Mouse (Mus musculus): ENCODE measurements around the gene Scp2.

The Scp2 gene

DNA sequence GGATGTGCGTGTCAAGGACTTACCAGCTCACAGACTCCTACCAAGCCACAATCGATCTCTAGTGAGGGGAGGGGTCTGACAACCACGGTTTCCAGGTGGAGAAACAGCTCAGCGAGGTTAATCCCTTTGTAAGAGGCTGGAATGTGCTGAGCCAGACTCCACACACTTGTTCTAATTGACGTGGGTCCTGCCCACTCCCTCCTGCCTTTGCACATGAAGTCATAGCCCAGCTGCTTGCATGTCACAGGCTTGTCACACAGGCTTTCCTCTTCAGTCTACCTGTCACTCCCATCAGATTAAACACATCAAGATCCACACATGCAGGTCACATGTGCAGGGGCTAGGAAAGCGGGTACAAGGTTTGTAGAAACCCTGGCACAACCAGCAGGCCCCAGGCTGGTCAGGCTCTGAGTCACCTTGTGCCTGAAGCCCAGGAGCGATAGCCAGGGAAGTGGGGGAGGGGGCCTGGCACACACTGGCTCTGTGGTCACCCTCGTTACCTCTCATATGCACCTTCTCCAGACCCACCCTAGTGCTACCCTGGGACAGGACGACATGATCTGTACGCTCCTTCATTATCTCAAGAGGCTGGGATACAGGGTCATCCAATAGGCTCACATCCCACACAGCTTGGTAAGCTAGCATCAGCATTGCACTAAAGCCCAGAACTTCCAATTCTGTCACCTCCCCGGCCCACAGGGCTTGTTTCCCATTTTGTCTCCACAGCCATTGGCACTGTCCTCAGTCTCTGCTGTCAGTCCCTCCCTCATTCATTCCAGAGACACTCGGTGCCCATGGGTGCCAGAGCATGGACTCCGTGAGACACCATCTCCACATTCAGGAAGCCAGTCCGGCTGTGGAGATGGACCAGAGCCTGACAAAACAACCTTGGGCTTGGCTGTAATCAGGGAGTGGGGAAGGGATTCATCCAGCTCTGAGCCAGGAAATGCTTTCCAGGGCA, 125.6 kb downstream of the Scp2 start:
- peak; percentile 15 for DNase-seq (ENCODE audit: low read depth, low spot score)

DNA sequence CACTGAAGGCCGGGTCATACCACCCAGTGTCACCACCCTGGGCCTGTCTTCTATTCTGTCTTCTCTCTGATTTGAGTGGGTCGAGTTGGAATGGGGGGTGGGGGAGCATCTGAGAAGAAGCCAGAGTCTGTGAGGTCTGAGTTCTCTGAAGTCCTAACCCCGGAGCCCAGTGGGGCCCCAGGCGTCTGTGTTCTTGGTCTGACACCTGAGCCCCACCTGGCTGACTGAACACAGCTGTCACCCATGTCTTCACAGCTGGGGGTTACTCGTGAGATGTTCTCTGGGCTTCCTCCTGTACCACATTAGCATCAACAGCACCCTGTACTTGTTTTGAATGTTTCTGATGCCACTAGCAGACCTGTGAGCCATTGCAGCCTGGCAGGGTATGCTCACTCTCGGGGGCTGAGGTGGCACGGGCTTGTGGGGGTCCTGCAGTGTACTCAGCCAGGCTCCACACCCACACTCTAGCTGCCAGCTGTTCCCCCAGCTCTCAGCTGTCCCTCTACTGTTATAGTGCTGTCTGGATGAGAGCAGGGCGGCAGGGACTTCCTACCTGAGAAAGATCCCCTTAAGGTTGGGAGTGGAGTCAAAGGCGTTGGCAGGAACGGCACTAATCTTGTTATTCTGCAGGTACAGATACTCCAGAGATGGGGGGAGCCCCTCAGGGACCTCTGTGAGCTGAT, 126.4 kb downstream of the Scp2 start:
- DNase-seq (ENCODE audit: low read depth, low spot score): no peak

DNA sequence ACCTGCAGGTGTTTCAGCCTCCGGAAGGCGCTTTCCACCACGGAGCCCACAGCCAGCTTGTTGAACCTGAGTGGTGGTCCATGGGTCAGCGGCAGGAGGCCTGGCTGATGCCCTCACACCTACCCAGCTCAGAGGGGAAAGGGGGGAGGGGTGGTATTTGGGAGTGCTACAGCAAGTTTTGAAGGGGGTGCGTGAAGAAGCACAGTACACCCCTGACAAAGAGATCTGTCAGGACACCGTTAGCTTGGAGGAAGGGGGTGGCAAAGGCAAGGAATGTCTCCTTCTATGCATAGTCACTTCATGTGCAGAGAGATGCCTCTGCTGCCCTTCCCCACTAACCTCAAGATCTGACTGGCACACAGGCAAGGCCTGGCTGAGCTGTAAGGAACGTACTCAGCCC, 127.0 kb downstream of the Scp2 start:
- no peak for DNase-seq (ENCODE audit: low read depth, low spot score)

DNA sequence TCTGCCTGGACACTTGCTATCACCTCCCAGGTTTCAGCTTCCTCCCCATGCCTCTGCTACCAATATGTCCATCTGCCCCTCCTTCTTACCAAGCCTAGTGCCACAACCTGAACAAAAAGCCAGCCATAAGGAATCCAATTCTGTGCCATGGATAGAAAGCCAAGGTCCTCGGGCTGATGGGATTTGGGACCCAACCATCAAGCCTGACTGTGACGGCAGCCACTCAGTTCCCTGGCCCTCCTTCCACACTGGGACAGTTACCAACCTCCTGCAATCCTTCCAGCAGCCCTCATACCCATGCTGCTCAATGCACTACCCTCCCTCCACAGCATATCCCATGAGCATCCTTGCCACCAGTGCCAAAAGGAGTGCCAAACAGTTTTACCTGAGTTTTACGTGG, 128.5 kb downstream of the Scp2 start:
- DNase-seq (ENCODE audit: low read depth, low spot score): no peak

DNA sequence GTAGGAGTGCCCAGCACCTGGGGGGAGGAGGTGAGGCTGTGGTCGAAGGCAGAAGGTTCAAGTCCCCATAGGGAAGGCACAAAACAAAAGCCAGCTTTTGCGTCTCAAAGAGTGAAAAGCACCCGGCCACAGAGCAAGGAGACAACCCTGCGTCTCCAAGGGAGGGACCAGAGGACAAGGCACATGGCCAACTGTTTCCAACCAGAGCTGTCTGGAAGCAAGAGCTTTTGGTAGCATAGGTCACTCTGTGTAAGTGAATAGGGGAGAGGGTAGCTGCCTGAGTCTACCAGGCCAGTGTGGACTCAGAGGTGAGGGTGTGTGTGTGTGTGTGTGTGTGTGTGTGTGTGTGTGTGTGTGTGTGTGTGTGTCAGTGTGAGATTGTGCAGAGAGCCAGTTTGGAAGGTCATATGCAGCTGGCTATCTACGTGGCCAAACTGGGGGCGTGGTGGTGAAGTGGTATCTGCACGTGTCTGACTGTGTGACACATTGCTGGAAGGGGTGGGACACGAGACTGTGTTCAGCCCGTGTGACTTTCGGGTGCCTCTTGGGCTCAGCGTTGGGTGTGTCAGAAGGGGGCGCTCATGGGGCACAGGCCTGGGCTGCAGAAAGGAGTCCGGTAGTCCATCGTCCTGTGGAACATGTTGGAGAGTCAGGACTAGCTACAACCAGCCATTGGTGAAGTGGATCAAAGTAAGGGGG, 129.6 kb downstream of the Scp2 start:
- no peak for DNase-seq (ENCODE audit: low read depth, low spot score)

DNA sequence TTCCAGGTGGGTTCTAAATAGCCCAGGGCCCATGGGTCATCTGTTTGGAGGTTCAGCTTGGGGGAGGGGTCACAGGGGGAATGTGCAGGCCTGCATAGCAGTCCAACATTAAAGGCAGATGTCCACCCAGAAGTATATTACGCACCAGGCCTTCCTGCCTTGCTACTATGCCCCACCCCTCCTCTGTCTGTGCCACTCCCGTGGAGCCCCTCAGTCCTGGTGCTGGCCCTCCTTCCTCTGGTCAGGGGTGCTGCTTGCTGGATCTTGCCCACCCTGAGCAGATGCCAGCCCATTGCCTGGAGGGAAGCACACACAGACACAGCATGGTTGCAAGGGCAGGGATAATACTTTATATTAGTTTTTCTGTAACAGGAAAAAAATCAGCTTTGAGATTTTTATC, 130.3 kb downstream of the Scp2 start:
- no peak for DNase-seq (ENCODE audit: low read depth, low spot score)

DNA sequence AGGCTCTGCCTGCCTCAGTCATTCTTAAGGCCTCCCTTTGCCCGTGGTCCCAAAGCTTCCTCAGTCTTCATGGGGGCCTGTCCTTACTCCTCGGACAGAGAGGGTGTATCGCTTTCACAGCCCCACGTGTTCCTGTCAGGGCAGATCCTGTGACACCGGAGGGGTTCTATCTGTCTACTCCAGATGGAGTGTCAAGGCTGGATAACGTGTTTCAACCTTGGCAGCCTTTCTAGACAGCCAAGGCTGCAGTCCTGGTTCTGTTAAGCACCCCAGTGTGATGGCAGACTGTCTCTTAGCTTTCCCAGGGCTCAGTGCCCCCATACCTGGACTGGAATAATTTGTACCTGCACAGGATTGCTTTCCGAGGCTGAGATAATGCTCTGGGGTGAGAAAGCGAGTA, 136.3 kb downstream of the Scp2 start:
- DNase-seq (ENCODE audit: low read depth, low spot score): no peak

DNA sequence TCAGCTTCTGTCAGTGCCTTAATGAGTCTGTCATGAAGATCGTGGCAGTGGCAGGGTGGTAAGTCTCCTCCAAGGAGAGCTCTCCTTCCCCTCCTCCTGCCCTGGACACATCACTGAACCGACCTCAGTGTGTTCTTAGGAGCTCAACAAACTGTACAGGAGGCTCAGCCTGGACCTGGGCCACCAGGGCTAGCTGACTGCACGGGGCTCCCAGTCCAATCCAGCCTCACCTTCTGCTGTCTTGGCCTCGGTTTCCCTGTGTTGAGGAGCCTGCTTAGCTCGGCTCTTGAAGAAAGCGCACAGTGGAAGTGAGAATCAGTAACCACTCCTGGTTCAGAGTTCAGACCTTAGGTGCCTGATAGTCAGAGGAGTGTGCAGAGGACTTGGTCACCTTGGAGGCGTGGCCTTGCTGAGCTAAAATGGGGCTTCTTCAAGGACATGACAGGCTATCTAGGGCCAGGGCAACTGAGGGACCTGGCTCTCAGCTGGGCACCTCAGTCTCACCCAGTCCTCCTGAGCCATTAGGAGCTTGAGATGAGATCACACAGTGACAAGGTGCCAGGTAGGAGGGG, 137.2 kb downstream of the Scp2 start:
- no peak for DNase-seq (ENCODE audit: low read depth, low spot score)

DNA sequence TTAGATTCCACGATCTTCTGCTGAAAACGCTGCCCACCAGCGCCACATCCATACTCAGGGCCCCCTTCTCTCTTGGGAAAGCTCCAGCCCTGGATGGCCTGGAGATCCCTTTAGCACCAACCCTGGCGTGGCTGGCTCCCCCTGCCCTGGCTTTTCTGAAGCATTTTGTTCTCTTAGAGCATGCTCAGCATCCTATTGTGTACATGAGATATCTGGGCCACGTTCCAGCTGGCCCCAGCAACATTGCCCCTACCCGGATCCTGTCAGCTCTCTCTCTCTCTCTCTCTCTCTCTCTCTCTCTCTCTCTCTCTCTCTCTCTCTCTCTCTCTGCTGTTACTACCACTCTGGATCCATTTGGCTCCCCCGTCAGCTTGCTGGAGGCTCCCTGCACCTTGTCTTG, 139.5 kb downstream of the Scp2 start:
- DNase-seq (ENCODE audit: low read depth, low spot score): no peak

DNA sequence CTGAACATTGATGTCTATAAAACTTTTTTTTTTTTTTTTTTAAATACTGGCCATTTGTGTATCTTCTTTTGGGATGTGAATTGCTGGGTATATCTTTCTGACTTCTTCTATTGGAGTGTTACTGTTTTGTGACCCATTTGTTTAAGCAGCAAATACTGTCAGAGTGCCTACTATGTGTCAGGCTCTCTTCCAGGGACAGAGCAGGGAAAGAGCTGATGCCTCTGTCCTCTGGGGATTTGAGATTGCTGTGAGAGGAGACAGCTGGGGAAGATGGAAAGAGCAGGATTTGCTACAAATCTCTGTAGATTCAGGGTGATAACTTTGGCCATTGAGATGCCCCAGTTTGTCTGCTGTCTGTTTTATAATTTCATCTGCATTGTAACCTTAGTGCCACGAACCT, 145.4 kb downstream of the Scp2 start:
- DNase-seq (ENCODE audit: low read depth, low spot score): no peak

DNA sequence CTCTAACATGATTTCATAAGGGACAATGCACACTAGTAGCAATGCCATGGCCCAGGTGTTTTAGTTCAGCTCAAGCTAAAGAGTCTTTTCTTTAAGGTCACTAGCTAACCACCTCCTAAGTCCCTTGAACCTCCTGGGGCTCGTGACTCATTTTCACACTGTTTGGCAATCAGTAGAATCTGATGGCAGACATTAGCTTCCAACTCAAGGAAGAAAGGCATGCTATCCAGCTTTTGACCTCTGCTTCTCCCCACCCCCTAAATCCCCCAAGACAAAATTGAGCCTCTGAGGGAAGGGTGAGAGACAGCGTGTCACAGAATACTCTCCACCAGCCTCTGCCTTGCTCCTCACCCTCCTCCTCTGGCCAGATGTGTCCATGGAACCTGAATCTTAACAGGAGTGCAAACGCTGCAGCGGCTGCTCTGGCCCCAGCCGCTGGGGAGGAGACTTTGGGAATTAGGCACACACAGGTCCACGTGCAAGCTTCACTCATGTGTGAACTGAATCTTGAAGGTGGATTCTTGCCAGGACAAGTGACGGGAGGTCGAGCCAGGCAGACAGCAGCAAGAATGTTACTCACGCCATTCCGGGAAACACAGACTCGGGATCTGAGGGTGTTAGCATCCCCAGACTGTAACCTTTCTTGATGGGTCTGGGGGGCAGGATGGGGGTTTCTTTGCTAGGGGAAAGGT, 146.0 kb downstream of the Scp2 start:
- DNase-seq (ENCODE audit: low read depth, low spot score): no peak

DNA sequence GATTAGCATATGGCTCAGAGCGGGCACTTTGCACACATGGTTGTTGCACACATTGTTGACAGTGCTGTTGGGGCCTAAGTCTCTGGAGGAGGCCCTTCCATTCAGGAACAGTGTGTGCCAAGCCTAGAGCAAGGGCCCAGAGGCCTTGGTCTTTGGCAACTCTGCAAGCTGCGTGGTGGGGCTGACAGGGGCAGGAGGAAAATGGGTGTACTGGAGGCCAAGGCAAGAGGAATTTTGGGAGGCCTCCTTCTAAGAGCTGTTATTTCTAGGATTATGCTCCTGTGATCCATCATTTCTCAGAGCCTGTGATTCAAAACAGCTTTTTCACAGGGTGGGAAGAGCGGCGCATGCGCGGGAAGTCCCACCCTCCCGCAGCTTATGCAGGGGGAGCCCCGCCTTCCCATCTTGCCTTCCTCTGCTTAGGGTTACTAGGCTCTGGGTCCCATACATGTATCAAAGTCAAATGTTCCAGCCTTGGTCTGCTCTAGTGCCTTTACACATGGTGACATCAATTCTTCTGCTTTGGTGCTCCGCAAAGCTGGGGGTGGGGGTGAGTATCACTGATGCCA, 148.3 kb downstream of the Scp2 start:
- no peak for DNase-seq (ENCODE audit: low read depth, low spot score)

DNA sequence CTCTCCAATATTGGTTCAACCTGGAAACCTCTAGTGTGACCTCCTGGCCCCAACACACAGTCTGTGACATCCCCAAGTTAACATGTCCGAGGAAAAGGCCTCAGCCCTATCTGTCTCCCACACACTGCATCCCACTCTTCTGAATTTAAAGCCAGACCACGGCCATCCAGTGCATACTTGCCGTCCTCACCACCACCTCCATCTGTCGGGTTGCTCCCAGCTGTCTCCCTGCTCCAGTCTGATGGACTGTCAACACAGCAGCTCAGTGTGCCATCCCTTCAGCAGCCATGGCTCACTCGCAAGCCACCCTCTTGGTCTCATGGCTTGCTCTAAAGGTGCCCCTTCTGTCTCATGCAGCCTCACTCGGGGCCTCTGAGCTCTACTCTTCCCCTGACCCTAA, 149.1 kb downstream of the Scp2 start:
- no peak for DNase-seq (ENCODE audit: low read depth, low spot score)

DNA sequence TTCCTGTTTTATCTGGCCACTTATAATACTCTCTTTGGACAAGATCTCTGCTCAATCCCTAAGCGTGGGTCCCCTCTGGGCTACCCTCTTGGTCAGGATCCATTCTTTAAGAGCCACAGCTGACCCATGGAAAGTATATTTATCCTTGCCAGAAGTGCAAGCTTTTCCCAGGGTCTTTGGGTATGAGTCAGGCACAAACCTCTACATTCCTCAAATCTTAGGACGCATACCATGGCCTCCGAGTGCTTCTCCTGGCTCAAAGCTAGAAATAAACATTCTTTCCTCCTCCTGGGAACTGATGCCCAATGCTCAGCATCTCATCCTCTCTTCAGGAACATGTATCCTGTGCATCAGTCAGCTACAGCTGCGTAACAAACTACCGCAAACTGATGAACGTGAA, 149.8 kb downstream of the Scp2 start:
- no peak for DNase-seq (ENCODE audit: low read depth, low spot score)

Measured in telencephalon, adult 2 months (tissue).